Mouse (Mus musculus) forebrain, postnatal 0 days (tissue): ENCODE results near the gene Wwc2. TPM values are rescaled to one million over a fixed set of nuclear protein-coding genes. Genes with fewer than 3 reads are reported as not detected.

ENCODE experiments used
- ATAC-seq: fragments of 200-750 bp; cut with Nextera tagmentation; 2 replicates; pipeline ENCODE4 v1.8.0; 2017; ENCODE audit warnings: mild to moderate bottlenecking, moderate library complexity
- DNase-seq: peaks from one replicate; pipeline ENCODE4 v3.0.0-alpha.2; 2015
- H3K27ac ChIP-seq: fragments of 300-500 bp; sonication (generic); 2 replicates; pipeline ENCODE4 v1.5.1; 2014; ENCODE audit warnings: low read depth, mild to moderate bottlenecking, antibody characterized with exemption, low read length, moderate library complexity, mixed read lengths
- H3K27me3 ChIP-seq: fragments of 300-500 bp; sonication (generic); 2 replicates; pipeline ENCODE4 v1.6.1; 2014; ENCODE audit warnings: mild to moderate bottlenecking, low read length, mixed read lengths; ENCODE audit not compliant: insufficient read depth
- H3K36me3 ChIP-seq: fragments of 300-500 bp; sonication (generic); 2 replicates; pipeline ENCODE4 v1.6.1; 2014; ENCODE audit warnings: mild to moderate bottlenecking, moderate library complexity; ENCODE audit not compliant: insufficient read depth
- H3K4me1 ChIP-seq: fragments of 300-500 bp; sonication (generic); 2 replicates; pipeline ENCODE4 v1.6.1; 2014; ENCODE audit warnings: antibody characterized with exemption; ENCODE audit not compliant: insufficient read depth
- H3K4me2 ChIP-seq: fragments of 300-500 bp; sonication (generic); 2 replicates; pipeline ENCODE4 v1.6.1; 2014; ENCODE audit warnings: low read depth, mild to moderate bottlenecking, moderate library complexity
- H3K4me3 ChIP-seq: fragments of 300-500 bp; sonication (generic); 2 replicates; pipeline ENCODE4 v1.5.1; 2014; ENCODE audit warnings: low read depth, low read length, mixed read lengths
- H3K9ac ChIP-seq: fragments of 300-500 bp; sonication (generic); 2 replicates; pipeline ENCODE4 v1.6.1; 2014; ENCODE audit warnings: mild to moderate bottlenecking
- H3K9me3 ChIP-seq: fragments of 300-500 bp; sonication (generic); 2 replicates; pipeline ENCODE4 v1.6.1; 2016; ENCODE audit warnings: low read length
- CTCF ChIP-seq: sonication (generic); IDR thresholded peaks from 2 replicates; pipeline ENCODE4 v1.5.1; 2016; ENCODE audit warnings: antibody characterized with exemption, control low read depth, low read depth
- WGBS: fragments of 180-500 bp; shearing (Covaris S2); extraction: QIAGEN DNeasy Blood & Tissue Kit; methylation state at CpG from one replicate; pipeline ENCODE4 v1.1.7; 2014; 5-methylcytosine and 5-hydroxymethylcytosine counted together
- polyA plus RNA-seq: library from polyadenylated mRNA; unstranded; fragments of >200 nt; fragmentation: Nextera tagmentation; extraction: Ambion mirVana; gene quantifications from 2 replicates; pipeline ENCODE4 v1.2.1, GENCODE M21; 2015
- total RNA-seq: library from RNA; depleted of rRNA; stranded (reverse); fragments of >200 nt; gene quantifications from 2 replicates; pipeline ENCODE4 v1.2.3, GENCODE M21; 2014

Gene Wwc2
- total and polyA plus RNA-seq, 2 experiments from 2014 or later, result 4.7 to 8.4 TPM

DNA sequence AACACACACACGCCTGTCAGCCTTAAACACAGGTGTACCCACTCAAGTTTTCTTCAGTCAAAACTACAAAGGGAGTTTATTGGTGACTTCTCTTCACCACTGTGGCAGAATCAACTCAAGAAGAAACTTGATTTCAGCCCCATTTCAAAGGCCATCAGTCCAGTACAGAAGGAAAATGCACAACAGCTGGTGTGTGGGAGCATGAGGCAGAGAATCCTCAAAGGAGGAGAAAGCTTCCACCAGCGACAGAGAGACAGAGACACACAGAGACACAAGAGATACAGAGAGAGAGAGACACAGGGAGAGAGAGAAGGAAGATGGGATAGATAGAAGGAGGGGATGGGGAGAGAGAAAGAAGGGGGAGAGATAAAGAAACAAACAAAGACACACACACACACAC, 188.4 kb downstream of the Wwc2 start:
- Histone ChIP-seq H3K9ac (no peak overlapping the region), H3K4me3 (no peak overlapping the region), H3K9me3 (no peaks in the 10 kb centered on the region), H3K36me3 (no peaks in the 10 kb centered on the region), H3K27ac (no peak overlapping the region), H3K4me2 (no peak overlapping the region), H3K27me3 (no peaks in the 10 kb centered on the region), H3K4me1 (no peaks in the 10 kb centered on the region)
- DNase-seq, result no peak
- 90% methylated on average over 2 of the region's 2 CpGs for WGBS
- no peak for TF ChIP-seq CTCF
- ATAC-seq, result no peak

DNA sequence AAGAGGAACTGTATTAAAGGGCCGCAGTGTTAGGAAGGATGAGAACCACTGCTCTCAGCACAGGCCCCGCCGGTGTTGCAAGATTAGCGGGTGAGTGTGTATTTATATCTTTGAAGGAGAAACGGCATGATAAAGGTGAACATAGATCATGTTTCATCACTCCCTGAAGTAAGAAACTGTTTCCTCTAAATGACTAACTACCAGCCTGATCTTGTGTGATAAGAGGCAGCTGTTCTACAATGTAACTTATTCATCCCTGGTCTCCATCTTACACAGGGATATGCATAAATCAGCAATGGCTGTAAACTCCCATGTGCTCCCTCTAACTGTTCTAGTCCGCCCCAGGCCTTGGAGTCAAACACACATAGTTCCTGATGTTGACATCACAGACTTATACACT, 191.3 kb downstream of the Wwc2 start:
- ATAC-seq (no peak), DNase-seq (no peak)
- Histone ChIP-seq H3K27me3 (no peaks in the 10 kb centered on the region), H3K9ac (no peak overlapping the region), H3K4me1 (no peaks in the 10 kb centered on the region), H3K36me3 (no peaks in the 10 kb centered on the region), H3K4me3 (no peak overlapping the region), H3K9me3 (no peaks in the 10 kb centered on the region), H3K4me2 (no peak overlapping the region), H3K27ac (no peak overlapping the region)
- 96% methylated on average over 6 of the region's 6 CpGs for WGBS
- TF ChIP-seq CTCF, result no peak

DNA sequence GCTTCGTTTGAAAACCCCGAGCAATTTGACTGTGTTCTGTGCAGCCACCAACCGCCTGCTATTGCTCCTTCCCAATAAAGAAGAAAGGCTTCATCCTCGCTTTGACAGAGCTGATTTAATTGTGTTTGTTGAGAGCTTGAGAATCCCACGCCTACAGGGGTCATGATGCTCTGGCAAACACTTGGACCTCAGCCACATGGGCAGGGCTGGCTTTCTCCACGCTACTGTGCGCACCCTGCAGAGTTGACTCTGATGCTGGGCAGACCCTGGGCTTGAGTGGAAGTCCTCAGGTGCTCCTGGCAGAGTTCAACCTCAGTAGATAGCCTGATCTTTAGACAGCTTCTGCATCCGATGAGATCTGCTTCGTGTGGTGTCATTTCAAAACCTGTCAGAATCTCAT, 198.7 kb downstream of the Wwc2 start:
- no peaks in the 10 kb centered on the region for H3K27me3 ChIP-seq
- no peak for TF ChIP-seq CTCF
- no peak overlapping the region for H3K27ac ChIP-seq
- ATAC-seq, result no peak
- no peak overlapping the region for H3K4me3 ChIP-seq
- no peaks in the 10 kb centered on the region for H3K4me1 ChIP-seq
- H3K9me3 ChIP-seq, result no peaks in the 10 kb centered on the region
- H3K9ac ChIP-seq, result no peak overlapping the region
- WGBS, result 58% methylated on average over 9 of the region's 9 CpGs
- H3K4me2 ChIP-seq, result no peak overlapping the region
- no peaks in the 10 kb centered on the region for H3K36me3 ChIP-seq
- DNase-seq, result no peak

DNA sequence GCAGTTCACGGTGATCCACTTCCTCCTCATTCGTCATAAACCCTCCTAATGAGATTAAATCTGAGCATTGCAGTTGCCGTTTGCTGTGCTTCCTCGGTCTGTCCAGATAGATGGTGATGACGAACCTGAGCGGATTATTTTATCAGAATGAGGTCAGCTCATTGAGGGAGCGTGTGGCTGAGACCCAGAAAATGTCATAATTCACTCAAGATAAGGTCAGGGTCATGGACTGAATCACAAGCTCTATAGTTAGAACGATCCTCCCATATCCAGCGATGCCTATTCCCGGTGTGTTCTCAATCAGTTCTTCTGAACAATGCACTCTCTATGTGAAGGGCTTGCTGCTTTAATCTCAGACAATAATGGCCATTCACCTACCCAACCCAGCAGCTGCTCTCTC, 203.0 kb downstream of the Wwc2 start:
- Histone ChIP-seq H3K4me2 (peak overlapping the region; percentile 33), H3K4me3 (no peak overlapping the region), H3K27me3 (no peaks in the 10 kb centered on the region), H3K9me3 (no peaks in the 10 kb centered on the region), H3K4me1 (no peaks in the 10 kb centered on the region), H3K27ac (no peak overlapping the region), H3K9ac (no peak overlapping the region), H3K36me3 (no peaks in the 10 kb centered on the region)
- peak; percentile 14 for DNase-seq
- TF ChIP-seq CTCF, result no peak
- 0 out of 2 replicates have a peak, but pooled peaks have one; percentile 9 for ATAC-seq
- WGBS, result 19% methylated on average over 10 of the region's 10 CpGs

DNA sequence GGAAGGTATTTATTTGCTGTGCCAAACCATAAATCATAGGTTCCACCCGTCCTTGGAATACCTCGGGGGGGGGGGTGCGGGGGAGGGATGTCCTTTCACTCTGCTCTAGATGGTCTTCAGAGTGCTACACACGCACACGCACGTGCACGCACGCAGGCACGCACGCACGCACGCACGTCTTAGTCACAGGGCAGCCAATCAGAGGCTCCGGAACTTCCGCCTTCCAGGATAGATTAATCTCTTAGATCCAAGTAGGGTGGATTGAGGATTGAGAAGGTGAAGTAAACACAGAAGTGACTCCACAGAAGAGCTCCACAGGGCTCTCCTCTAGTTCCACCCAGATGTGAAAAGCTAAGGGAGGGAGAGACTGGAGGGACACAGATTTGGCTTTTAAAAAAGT, 204.4 kb downstream of the Wwc2 start:
- Histone ChIP-seq H3K27ac (no peak overlapping the region), H3K4me1 (no peaks in the 10 kb centered on the region), H3K27me3 (no peaks in the 10 kb centered on the region), H3K9ac (no peak overlapping the region), H3K36me3 (no peaks in the 10 kb centered on the region), H3K4me3 (no peak overlapping the region), H3K9me3 (no peaks in the 10 kb centered on the region), H3K4me2 (no peak overlapping the region)
- no peak for DNase-seq
- TF ChIP-seq CTCF, result no peak
- 97% methylated on average over 15 of the region's 15 CpGs for WGBS
- no peak for ATAC-seq

DNA sequence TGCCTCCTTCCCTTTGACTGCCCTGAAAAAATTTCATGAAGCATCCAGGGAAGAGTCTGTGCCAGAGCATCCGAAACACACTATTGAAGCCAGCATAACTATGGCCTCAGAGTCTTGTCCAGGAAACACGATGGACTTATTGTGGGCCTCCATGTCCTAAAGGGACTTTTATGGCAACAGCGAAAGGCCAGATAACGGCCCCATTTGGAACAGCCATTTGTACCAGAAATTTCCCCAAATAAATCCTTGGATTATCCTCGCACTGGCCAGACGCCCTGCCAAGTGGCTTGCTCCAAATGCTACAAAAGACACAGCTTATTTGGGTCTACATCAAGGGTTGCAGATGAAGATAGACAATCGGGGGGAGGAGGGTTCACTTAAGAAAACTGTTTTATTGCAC, 206.3 kb downstream of the Wwc2 start:
- no peak for DNase-seq
- no peaks in the 10 kb centered on the region for H3K4me1 ChIP-seq
- H3K4me2 ChIP-seq, result no peak overlapping the region
- H3K9me3 ChIP-seq, result no peaks in the 10 kb centered on the region
- ATAC-seq, result no peak
- no peaks in the 10 kb centered on the region for H3K27me3 ChIP-seq
- no peak overlapping the region for H3K27ac ChIP-seq
- no peaks in the 10 kb centered on the region for H3K36me3 ChIP-seq
- 66% methylated on average over 7 of the region's 7 CpGs for WGBS
- no peak overlapping the region for H3K4me3 ChIP-seq
- no peak overlapping the region for H3K9ac ChIP-seq
- TF ChIP-seq CTCF, result no peak

DNA sequence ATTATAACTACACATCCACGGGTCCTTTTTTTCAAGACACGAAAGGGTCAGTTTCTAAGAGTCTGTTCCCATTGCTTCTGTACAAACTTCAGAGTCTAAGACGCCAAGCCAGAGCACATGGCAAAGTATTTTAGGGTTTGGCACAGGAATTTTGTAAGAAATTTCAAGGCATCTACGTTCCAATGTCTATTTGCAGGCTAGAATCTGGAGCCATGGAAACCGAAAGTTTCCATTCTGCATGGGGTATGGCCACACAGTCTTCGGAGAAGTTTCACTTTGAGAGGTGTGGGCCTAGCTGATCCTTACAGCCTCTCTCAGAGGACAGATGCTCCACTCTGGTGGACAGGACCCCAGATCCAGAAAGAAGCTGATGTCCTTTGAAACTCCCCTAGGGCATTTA, 206.8 kb downstream of the Wwc2 start:
- Histone ChIP-seq H3K27ac (no peak overlapping the region), H3K36me3 (no peaks in the 10 kb centered on the region), H3K9ac (no peak overlapping the region), H3K27me3 (no peaks in the 10 kb centered on the region), H3K4me1 (no peaks in the 10 kb centered on the region), H3K9me3 (no peaks in the 10 kb centered on the region), H3K4me2 (no peak overlapping the region), H3K4me3 (no peak overlapping the region)
- DNase-seq (peak; percentile 75), ATAC-seq (peak; percentile 80)
- TF ChIP-seq CTCF, result no peak
- 70% methylated on average over 6 of the region's 6 CpGs for WGBS

DNA sequence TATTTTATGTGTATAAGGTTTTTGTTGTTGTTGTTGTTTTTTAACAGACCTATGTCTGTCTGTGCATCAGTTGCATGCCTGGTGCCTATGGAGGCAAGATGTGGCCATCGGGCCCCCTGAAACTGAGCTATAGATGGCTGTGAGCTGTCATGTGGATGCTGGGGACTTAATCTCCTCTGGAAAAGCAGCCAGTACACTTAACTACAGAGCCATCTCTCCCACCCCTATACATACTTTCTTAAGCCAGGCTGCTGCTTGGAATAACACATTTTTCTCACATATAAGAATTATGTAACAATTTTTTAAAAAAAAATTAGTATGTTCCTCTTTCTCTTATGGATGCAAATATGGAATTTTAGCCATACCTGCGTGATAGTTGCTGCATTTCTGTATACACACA, 207.2 kb downstream of the Wwc2 start:
- H3K27ac ChIP-seq, result no peak overlapping the region
- no peaks in the 10 kb centered on the region for H3K4me1 ChIP-seq
- H3K27me3 ChIP-seq, result no peaks in the 10 kb centered on the region
- no peaks in the 10 kb centered on the region for H3K9me3 ChIP-seq
- DNase-seq (peak; percentile 12), ATAC-seq (peak; percentile 66)
- 88% methylated on average over 2 of the region's 2 CpGs for WGBS
- no peaks in the 10 kb centered on the region for H3K36me3 ChIP-seq
- no peak overlapping the region for H3K4me2 ChIP-seq
- no peak for TF ChIP-seq CTCF
- no peak overlapping the region for H3K4me3 ChIP-seq
- H3K9ac ChIP-seq, result no peak overlapping the region
